Mouse (Mus musculus) ES-E14 (cell line): ENCODE results near the gene Pcif1.

Experiments used
- CHD2 ChIP-seq: IDR thresholded peaks from 2 replicates; pipeline ENCODE4 v1.6.1; 2014; ENCODE audit warnings: mild to moderate bottlenecking, low read depth, low read length, inconsistent platforms
- MAFK ChIP-seq: IDR thresholded peaks from 2 replicates; pipeline ENCODE4 v1.6.1; 2014; ENCODE audit warnings: mild to moderate bottlenecking, low read depth, low read length, inconsistent platforms; ENCODE audit not compliant: insufficient read depth
- ZC3H11A ChIP-seq: IDR thresholded peaks from 2 replicates; pipeline ENCODE4 v1.6.1; 2012; ENCODE audit warnings: low read depth, mild to moderate bottlenecking, inconsistent platforms, low read length, borderline replicate concordance

- TF ChIP-seq MAFK, result no peak
- no peak for TF ChIP-seq ZC3H11A
- TF ChIP-seq CHD2, result no peak
Observed at GRCm38 (mm10) chr2:164938146-164939091, 59.3 kb downstream of the Pcif1 start.
